Mouse (Mus musculus) erythroblast, embryonic 14.5 days (primary cell): ENCODE measurements around the gene Armcx5.

Source experiments
- GATA1 ChIP-seq: IDR thresholded peaks from 2 replicates; pipeline ENCODE4 v1.6.1; 2012; ENCODE audit warnings: low read length, inconsistent platforms, mixed read lengths
- TAL1 ChIP-seq: IDR thresholded peaks from 3 replicates; pipeline ENCODE4 v1.6.1; 2012; ENCODE audit warnings: low read length, inconsistent platforms, mixed read lengths

DNA sequence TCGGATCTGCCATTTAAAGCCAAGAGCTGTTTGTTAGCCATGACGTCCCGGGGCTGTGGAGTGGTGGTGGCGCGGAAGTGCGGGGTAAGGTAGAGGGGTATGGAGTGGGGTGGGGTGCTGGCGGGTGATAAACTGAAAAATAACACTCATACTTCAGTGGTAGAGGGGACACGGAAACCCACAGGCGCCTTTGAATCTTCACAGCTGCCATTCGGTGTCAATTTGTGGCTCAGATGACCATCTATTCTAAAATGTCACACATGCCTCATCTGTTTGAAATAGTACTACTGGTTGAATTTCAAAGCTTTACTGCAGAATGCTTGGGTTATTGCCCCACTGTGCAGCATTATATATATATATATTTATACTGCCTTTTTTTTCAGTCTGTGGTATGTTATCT is 17.4 kb upstream of the Armcx5 start, which contains the start of gene Tmsb15a:
- TF ChIP-seq TAL1 (no peak), GATA1 (no peak)
